Mouse (Mus musculus): ENCODE results near the gene Olfr847.

The Olfr847 gene

GRCm38 (mm10) chr9:19378569-19378968, at the start of gene Olfr847:
TSS of gene Olfr847 (minus strand) at chr9:19378669.
- DNase-seq, result no peak

DNA sequence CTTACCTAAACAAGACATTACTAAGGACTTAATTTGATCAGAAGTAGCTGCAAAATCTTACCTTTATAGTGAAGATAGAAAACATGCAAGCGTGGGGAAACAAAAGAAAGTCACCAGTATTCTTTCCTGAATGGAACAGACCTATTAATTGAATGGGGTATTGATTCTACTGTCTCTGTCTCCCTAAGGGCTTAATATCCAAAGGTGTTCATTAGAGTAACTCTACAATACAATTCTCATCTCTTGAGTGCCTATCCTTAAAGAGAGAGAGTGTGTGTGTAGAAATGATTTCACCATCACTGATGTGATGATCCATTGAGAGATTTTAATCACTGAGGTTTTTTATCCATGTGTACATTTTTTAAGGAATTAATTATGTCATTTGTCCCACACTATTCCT, 14.6 kb downstream of the Olfr847 start, which contains the start of gene Olfr846:
TSS of gene Olfr846 (minus strand) at position 101 of the 400 bp plus-strand sequence.
- no peak for DNase-seq

DNA sequence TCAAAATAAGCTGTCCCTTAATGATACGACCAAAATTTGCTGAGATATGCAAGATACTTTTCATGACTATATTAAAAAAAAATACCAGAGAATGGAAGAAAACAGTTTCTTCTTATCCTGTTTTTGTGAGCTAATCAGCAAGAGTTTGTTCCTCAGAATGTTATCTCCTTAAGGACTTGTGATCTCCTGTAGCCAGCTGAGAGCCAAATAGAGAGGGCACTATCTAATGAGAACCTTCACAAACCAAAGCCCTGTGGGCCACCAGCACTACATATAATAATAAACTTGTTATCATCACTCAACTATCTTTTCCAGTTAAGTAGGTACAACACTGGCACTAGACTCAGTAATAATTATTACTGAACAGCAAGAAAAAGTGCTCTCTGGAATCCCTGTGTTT, 42.3 kb downstream of the Olfr847 start, which contains the start of gene Olfr845:
TSS of gene Olfr845 (plus strand) at position 301 of the 400 bp plus-strand sequence.
- DNase-seq, result no peak
